Mouse (Mus musculus): ENCODE results near the gene Basp1. TPM values are rescaled to one million over a fixed set of nuclear protein-coding genes. Genes with fewer than 3 reads are reported as not detected.
A peak's percentile ranks its signal among the peaks of the same experiment; 100 is the strongest.

The Basp1 gene
- total RNA-seq, 2 experiments from 2014 or later, result 17.6 to 29.6 TPM

- no peak for DNase-seq
These were observed 2.8 kb upstream of the Basp1 start for GRCm38 (mm10) chr15:25416367-25416766.

- DNase-seq, result no peak
These were observed 2.4 kb upstream of the Basp1 start for GRCm38 (mm10) chr15:25415958-25416357.

GRCm38 (mm10) chr15:25414747-25415119 is 1.2 kb upstream of the Basp1 start:
- peak; percentile 90 for DNase-seq

- no peak for DNase-seq
These were observed 615 bp upstream of the Basp1 start for GRCm38 (mm10) chr15:25414011-25414746.

GRCm38 (mm10) chr15:25412761-25413261 is 753 bp downstream of the Basp1 start:
- no peak for DNase-seq

GRCm38 (mm10) chr15:25412171-25412641 is 1.4 kb downstream of the Basp1 start:
- peak; percentile 39 for DNase-seq

- DNase-seq, result no peak
These were observed 2.1 kb downstream of the Basp1 start for GRCm38 (mm10) chr15:25411461-25411860.

- DNase-seq, result no peak
These were observed 7.6 kb downstream of the Basp1 start for GRCm38 (mm10) chr15:25405926-25406325.

GRCm38 (mm10) chr15:25403879-25404278 is 9.7 kb downstream of the Basp1 start:
- no peak for DNase-seq

- DNase-seq, result no peak
These were observed 11.6 kb downstream of the Basp1 start for GRCm38 (mm10) chr15:25402001-25402400.

- DNase-seq, result no peak
These were observed 13.3 kb downstream of the Basp1 start for GRCm38 (mm10) chr15:25400276-25400675.

GRCm38 (mm10) chr15:25395912-25396590 is 17.5 kb downstream of the Basp1 start:
- DNase-seq, result no peak

GRCm38 (mm10) chr15:25392525-25393099 is 21.0 kb downstream of the Basp1 start:
- no peak for DNase-seq

GRCm38 (mm10) chr15:25391210-25391609 is 22.4 kb downstream of the Basp1 start:
- no peak for DNase-seq

- DNase-seq, result no peak
These were observed 26.0 kb downstream of the Basp1 start for GRCm38 (mm10) chr15:25387572-25387971.

GRCm38 (mm10) chr15:25380051-25380450 is 33.5 kb downstream of the Basp1 start:
- no peak for DNase-seq

GRCm38 (mm10) chr15:25378707-25379106 is 34.9 kb downstream of the Basp1 start:
- peak; percentile 24 for DNase-seq

- DNase-seq, result no peak
These were observed 36.6 kb downstream of the Basp1 start for GRCm38 (mm10) chr15:25376914-25377313.

- DNase-seq, result no peak
These were observed 40.1 kb downstream of the Basp1 start for GRCm38 (mm10) chr15:25373486-25373885.

- no peak for DNase-seq
These were observed 44.0 kb downstream of the Basp1 start for GRCm38 (mm10) chr15:25369522-25369921.

GRCm38 (mm10) chr15:25365503-25365902 is 48.1 kb downstream of the Basp1 start:
- no peak for DNase-seq

GRCm38 (mm10) chr15:25364819-25365463 is 48.6 kb downstream of the Basp1 start:
- DNase-seq, result no peak
